Mouse (Mus musculus) ES-E14 (cell line): ENCODE results near the gene Myl6b. TPM values are rescaled to one million over a fixed set of nuclear protein-coding genes. Genes with fewer than 3 reads are reported as not detected.

Source experiments
- DNase-seq: peaks from one replicate; pipeline ENCODE4 v3.0.0-alpha.2; 2013; ENCODE audit warnings: low read depth, low spot score
- H3K27ac ChIP-seq: 2 replicates; pipeline ENCODE4 v1.5.1; 2012; ENCODE audit warnings: low read depth, mild to moderate bottlenecking, low read length, moderate library complexity, mixed read lengths; ENCODE audit not compliant: poor library complexity, insufficient read depth, severe bottlenecking
- H3K36me3 ChIP-seq: 2 replicates; pipeline ENCODE4 v1.6.1; 2012; ENCODE audit warnings: mild to moderate bottlenecking, low read length, moderate library complexity, mixed read lengths; ENCODE audit not compliant: control insufficient read depth, poor library complexity, insufficient read depth, severe bottlenecking
- H3K4me1 ChIP-seq, 2 experiments: fragments of 150-350 bp in 1 of 2; sonication (generic) in 1 of 2; 2 replicates each; pipeline ENCODE4 v1.6.1; 2012; ENCODE audit warnings: low read length in 2 of 2, mild to moderate bottlenecking in 1 of 2, mixed read lengths in 1 of 2; ENCODE audit not compliant: control insufficient read depth in 2 of 2, insufficient read depth in 2 of 2, poor library complexity in 1 of 2
- H3K4me3 ChIP-seq, 2 experiments: fragments of 150-350 bp in 1 of 2; sonication (generic) in 1 of 2; 2 replicates each; pipeline ENCODE4 v1.5.1; 2012; ENCODE audit warnings: low read length in 2 of 2, low read depth in 1 of 2, mild to moderate bottlenecking in 1 of 2, mixed read lengths in 1 of 2; ENCODE audit not compliant: insufficient read depth in 1 of 2, poor library complexity in 1 of 2, severe bottlenecking in 1 of 2
- H3K9ac ChIP-seq: 2 replicates; pipeline ENCODE4 v1.6.1; 2012; ENCODE audit warnings: low read depth, mild to moderate bottlenecking, low read length, mixed read lengths; ENCODE audit not compliant: poor library complexity, insufficient read depth, severe bottlenecking
- H3K9me3 ChIP-seq: fragments of 150-350 bp; sonication (generic); 2 replicates; pipeline ENCODE4 v1.6.1; 2012; ENCODE audit warnings: low read depth, mild to moderate bottlenecking, low read length; ENCODE audit not compliant: control insufficient read depth, insufficient read depth
- CHD2 ChIP-seq: IDR thresholded peaks from 2 replicates; pipeline ENCODE4 v1.6.1; 2014; ENCODE audit warnings: mild to moderate bottlenecking, low read depth, low read length, inconsistent platforms
- HCFC1 ChIP-seq: IDR thresholded peaks from 2 replicates; pipeline ENCODE4 v1.6.1; 2012; ENCODE audit warnings: low read length, inconsistent platforms, borderline replicate concordance; ENCODE audit not compliant: insufficient read depth
- MAFK ChIP-seq: IDR thresholded peaks from 2 replicates; pipeline ENCODE4 v1.6.1; 2014; ENCODE audit warnings: mild to moderate bottlenecking, low read depth, low read length, inconsistent platforms; ENCODE audit not compliant: insufficient read depth
- ZC3H11A ChIP-seq: IDR thresholded peaks from 2 replicates; pipeline ENCODE4 v1.6.1; 2012; ENCODE audit warnings: low read depth, mild to moderate bottlenecking, inconsistent platforms, low read length, borderline replicate concordance
- ZNF384 ChIP-seq: IDR thresholded peaks from 2 replicates; pipeline ENCODE4 v1.6.1; 2012; ENCODE audit warnings: low read depth, low read length, inconsistent platforms
- in situ Hi-C, 2 experiments: fragments of 600-800 bp; cut with MboI; formaldehyde crosslinking; loops; one replicate each; pipeline ENCODE4 v1.15.1; 2025; ENCODE audit warnings: low sequenced_read_pairs in 2 of 2, inconsistent platforms in 1 of 2; ENCODE audit not compliant: unreplicated experiment in 2 of 2
- total RNA-seq: library from RNA; depleted of rRNA; stranded (reverse); fragments of 300-350 nt; gene quantifications from 2 replicates; pipeline ENCODE4 v1.2.3, GENCODE M21; 2012

The Myl6b gene
- total RNA-seq, 1 experiment, result 3.7 TPM

GRCm38 (mm10) chr10:128460270-128460630 lies 38.2 kb downstream of the Myl6b start:
- Histone ChIP-seq H3K9ac (no peak overlapping the region), H3K4me1 (peaks cover 2% of the 10 kb centered on the region in 2 experiments; a peak in 1 of 4 replicates), H3K36me3 (no peaks in the 10 kb centered on the region), H3K27ac (no peak overlapping the region), H3K4me3 (peak overlapping the region in 1 of 2 experiments; percentile 82; a peak in 2 of 4 replicates), H3K9me3 (no peaks in the 10 kb centered on the region)
- no peak for TF ChIP-seq MAFK
- no peak for TF ChIP-seq HCFC1
- no peak for TF ChIP-seq CHD2
- TF ChIP-seq ZC3H11A, result no peak
- TF ChIP-seq ZNF384, result no peak
- no peak for DNase-seq
- in situ Hi-C loops, result no loop called here

GRCm38 (mm10) chr10:128459409-128460269 lies 38.8 kb downstream of the Myl6b start:
- no peak overlapping the region for H3K27ac ChIP-seq
- peak overlapping the region; percentile 96 for H3K9ac ChIP-seq
- peaks cover 2 to 7% of the 10 kb centered on the region in 2 experiments; a peak in 2 of 4 replicates for H3K4me1 ChIP-seq
- no peaks in the 10 kb centered on the region for H3K36me3 ChIP-seq
- DNase-seq, result no peak
- no peak for TF ChIP-seq MAFK
- peak overlapping the region; percentile 88 to 99 for H3K4me3 ChIP-seq
- in situ Hi-C loops, result no loop called here
- no peaks in the 10 kb centered on the region for H3K9me3 ChIP-seq

GRCm38 (mm10) chr10:128458719-128459408 lies 39.6 kb downstream of the Myl6b start, which contains the start of gene Smarcc2:
TSS of gene Smarcc2 (plus strand) at chr10:128459248.
- TF ChIP-seq HCFC1 (no peak), ZNF384 (no peak), CHD2 (no peak)
- in situ Hi-C loops, result no loop called here
- Histone ChIP-seq H3K36me3 (no peaks in the 10 kb centered on the region), H3K4me3 (peak within 1 kb of the TSS; percentile 88 to 99), H3K9me3 (no peaks in the 10 kb centered on the region), H3K9ac (peak within 1 kb of the TSS; percentile 96), H3K27ac (peak within 1 kb of the TSS; percentile 52; the same call in 1 of the 2 replicates), H3K4me1 (peaks cover 2 to 9% of the 10 kb centered on the region in 2 experiments; a peak in 2 of 4 replicates)
- peak; percentile 43 for DNase-seq

GRCm38 (mm10) chr10:128458348-128458718 lies 40.2 kb downstream of the Myl6b start:
- Histone ChIP-seq H3K4me1 (peaks cover 2 to 9% of the 10 kb centered on the region in 2 experiments; a peak in 2 of 4 replicates), H3K36me3 (no peaks in the 10 kb centered on the region), H3K27ac (peak overlapping the region; percentile 52; the same call in 1 of the 2 replicates), H3K4me3 (peak overlapping the region; percentile 82 to 99), H3K9ac (peak overlapping the region; percentile 96), H3K9me3 (no peaks in the 10 kb centered on the region)
- DNase-seq, result peak; percentile 81
- peak; percentile 91 for TF ChIP-seq MAFK
- 0 out of 2 replicates have a peak, but pooled peaks have one; percentile 70 for TF ChIP-seq HCFC1
- TF ChIP-seq ZNF384, result peak; percentile 83
- no peak for TF ChIP-seq CHD2
- in situ Hi-C loops, result no loop called here
